Mouse (Mus musculus) kidney, adult 2 months (tissue): ENCODE measurements at regions not wholly inside any gene's neighbourhood (a gene's known extent, or its start where the extent isn't known, plus 50 kb on each side); places are given as distances from the start of the nearest gene placed in this dataset.

Source experiments
- DNase-seq: peaks from one replicate; pipeline ENCODE4 v3.0.0; 2021
- H3K27ac ChIP-seq: fragments of 200-500 bp; 2 replicates; pipeline ENCODE4 v1.5.1; 2012; ENCODE audit warnings: low read depth, low read length, control low read depth, inconsistent platforms; ENCODE audit not compliant: insufficient read depth
- H3K27me3 ChIP-seq: fragments of 200-500 bp; replicated peaks from 2 replicates; pipeline ENCODE4 v1.6.1; 2012; ENCODE audit warnings: mild to moderate bottlenecking, moderate library complexity, low read length, inconsistent platforms; ENCODE audit not compliant: control insufficient read depth, insufficient read depth
- H3K36me3 ChIP-seq: fragments of 200-500 bp; 2 replicates; pipeline ENCODE4 v1.6.1; 2012; ENCODE audit warnings: mild to moderate bottlenecking, moderate library complexity, low read length, inconsistent platforms; ENCODE audit not compliant: control insufficient read depth, insufficient read depth
- H3K4me1 ChIP-seq: fragments of 200-500 bp; 2 replicates; pipeline ENCODE4 v1.6.1; 2011; ENCODE audit warnings: low read length; ENCODE audit not compliant: control insufficient read depth, insufficient read depth
- H3K4me3 ChIP-seq: fragments of 200-500 bp; 2 replicates; pipeline ENCODE4 v1.5.1; 2011; ENCODE audit warnings: mild to moderate bottlenecking, low read depth, low read length, control low read depth; ENCODE audit not compliant: insufficient read depth
- CTCF ChIP-seq: fragments of 200-500 bp; conservative IDR thresholded peaks from 2 replicates; pipeline ENCODE4 v1.5.1; 2011; ENCODE audit warnings: low read depth, mild to moderate bottlenecking, control low read depth, low read length, moderate library complexity, mixed read lengths; ENCODE audit not compliant: insufficient read depth, insufficient read length
- POLR2A ChIP-seq: fragments of 200-500 bp; IDR thresholded peaks from one replicate; pipeline ENCODE4 v1.6.1; 2011; ENCODE audit warnings: low read depth, low read length, control low read depth
- WGBS: fragments of 180-500 bp; shearing (Covaris S2); methylation state at CpG from one replicate; pipeline ENCODE4 v1.1.7; 2018; 5-methylcytosine and 5-hydroxymethylcytosine counted together

DNA sequence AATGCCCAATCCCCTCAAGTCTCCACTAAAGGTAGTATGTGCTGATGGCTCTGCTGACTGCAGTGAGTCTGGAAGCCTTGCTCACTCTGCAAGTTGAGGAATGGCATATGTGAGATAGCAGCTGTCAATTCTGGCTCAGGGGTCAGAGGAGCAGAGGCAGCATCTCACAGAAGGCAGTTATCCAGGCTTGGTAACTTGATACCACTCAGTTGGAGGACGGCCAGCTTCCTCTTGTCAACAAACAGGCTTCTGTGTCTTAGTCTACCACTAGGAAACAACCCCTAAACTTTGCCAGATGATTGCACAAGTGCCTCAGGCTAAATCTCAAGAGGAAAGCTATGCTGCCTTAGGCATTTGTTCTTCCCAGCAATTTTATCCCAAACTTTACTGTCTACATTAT lies 55.7 kb upstream of the Gabre start:
- no peak overlapping the region for H3K4me3 ChIP-seq
- TF ChIP-seq CTCF = no peak
- H3K36me3 ChIP-seq = no peaks in the 10 kb centered on the region
- H3K27ac ChIP-seq = no peak overlapping the region
- no peaks in the 10 kb centered on the region for H3K4me1 ChIP-seq
- H3K27me3 ChIP-seq = no peaks in the 10 kb centered on the region
- WGBS = 0% methylated on average over 1 of the region's 1 CpGs
- peak; percentile 0 for DNase-seq

- Histone ChIP-seq H3K36me3 (no peaks in the 10 kb centered on the region), H3K27ac (no peak overlapping the region), H3K27me3 (no peaks in the 10 kb centered on the region), H3K4me1 (no peaks in the 10 kb centered on the region), H3K4me3 (no peak overlapping the region)
- no peak for DNase-seq
- TF ChIP-seq POLR2A (no peak), CTCF (no peak)
- 65% methylated on average over 2 of the region's 2 CpGs for WGBS
Observed at GRCm38 (mm10) chrX:72328822-72329221, 54.2 kb upstream of the Gabre start.
